Mouse (Mus musculus) yolk sac, embryonic 10.5 days (tissue): ENCODE measurements at regions not wholly inside any gene's neighbourhood (a gene's known extent, or its start where the extent isn't known, plus 50 kb on each side); places are given as distances from the start of the nearest gene placed in this dataset.

ENCODE experiments used
- DNase-seq: peaks from one replicate; pipeline ENCODE4 v3.0.0-alpha.2; 2017; ENCODE audit warnings: low spot score

DNA sequence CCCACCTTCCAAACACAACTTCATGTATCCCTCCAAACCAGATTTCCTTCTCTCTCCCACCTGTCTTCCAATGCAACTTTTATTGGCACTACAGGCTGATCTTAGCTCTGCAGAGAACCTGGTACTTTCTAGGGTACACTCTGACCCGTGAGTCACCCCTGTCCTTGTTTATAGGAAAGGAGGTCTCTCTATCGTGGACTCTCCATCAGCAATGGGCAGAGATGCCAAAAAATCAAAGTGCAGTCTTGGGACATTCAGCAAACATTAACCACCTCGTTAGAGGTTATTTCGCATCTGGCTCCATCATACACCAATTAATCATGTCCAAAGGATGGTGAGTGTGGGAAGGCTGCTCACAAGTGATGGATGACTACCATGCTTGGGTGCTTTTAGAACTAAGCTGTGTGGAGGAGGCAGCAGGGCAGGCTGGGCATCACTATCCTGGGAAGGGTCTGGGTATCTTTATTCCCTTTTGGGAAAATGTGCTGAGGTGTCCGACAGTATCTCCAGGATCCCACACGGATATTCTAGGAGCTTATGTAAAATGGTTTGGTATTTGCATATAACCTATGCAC lies 214.0 kb upstream of the Dynlrb2 start:
- no peak for DNase-seq

DNA sequence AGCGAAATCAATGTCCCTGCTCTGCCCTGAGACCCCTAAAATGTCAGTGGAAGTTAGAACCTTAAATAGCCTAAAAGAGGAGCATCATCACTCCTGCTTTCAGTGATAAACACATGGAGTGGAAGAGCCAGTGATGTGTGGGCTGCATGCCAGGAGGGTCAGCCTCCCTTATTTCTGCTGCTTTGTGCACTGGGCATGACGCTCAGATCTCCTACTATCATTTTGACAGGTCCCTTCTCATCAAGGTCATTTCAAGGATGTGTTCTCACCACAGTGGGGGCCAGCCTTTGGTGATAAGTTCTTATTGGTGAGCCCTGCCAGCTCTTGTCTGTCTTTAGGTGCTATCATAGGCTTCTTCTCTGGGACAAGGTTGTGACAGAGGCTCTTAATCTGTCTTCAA lies 215.5 kb upstream of the Dynlrb2 start:
- DNase-seq = no peak

GRCm38 (mm10) chr8:116283990-116284389 lies 220.8 kb upstream of the Dynlrb2 start:
- peak; percentile 69 for DNase-seq

- DNase-seq = peak; percentile 63
Observed at GRCm38 (mm10) chr8:116282341-116282740, 222.4 kb upstream of the Dynlrb2 start.

DNA sequence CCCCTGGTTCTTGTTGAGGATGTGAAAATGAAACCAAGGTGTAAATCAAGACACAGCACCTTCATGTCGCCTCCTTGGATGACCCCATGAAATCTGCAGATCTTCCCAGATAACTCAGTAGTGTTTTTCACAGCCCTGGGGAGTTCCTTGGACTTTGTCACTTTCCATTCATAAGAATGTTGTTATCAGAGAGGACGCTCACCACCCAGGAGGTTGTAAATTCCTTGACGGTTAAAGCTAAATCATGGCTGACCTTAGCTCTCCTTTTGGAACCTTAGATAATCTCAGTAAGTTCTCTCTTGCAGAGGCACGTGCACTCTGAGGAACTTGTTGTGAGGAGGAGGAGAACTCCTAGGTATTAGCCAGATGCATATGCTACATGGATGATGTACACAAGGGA lies 229.8 kb upstream of the Dynlrb2 start:
- DNase-seq = peak; percentile 78

GRCm38 (mm10) chr8:116271238-116271637 lies 233.5 kb upstream of the Dynlrb2 start:
- peak; percentile 63 for DNase-seq

DNA sequence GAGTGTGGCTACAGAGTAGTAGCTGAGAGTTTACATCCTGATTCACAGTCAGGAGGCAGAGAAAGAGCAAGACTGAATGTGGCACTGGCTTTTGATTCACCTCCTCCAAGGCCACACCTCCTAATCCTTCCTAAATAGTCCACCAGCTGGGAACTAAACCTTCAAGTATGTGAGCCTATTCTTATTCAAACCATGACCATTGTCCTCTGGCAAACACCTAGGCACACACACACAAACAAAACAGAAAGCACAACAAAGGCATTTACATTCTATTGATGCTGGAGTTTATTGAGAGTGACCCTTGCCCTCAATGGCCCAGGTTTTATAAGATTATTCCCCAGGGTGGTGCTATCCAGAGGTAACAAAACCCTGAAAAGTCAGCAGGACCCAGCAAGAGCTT lies 235.4 kb upstream of the Dynlrb2 start:
- DNase-seq = no peak

- DNase-seq = no peak
Observed at GRCm38 (mm10) chr8:116268685-116269084, 236.1 kb upstream of the Dynlrb2 start.

- no peak for DNase-seq
Observed at GRCm38 (mm10) chr8:116268161-116268560, 236.6 kb upstream of the Dynlrb2 start.

DNA sequence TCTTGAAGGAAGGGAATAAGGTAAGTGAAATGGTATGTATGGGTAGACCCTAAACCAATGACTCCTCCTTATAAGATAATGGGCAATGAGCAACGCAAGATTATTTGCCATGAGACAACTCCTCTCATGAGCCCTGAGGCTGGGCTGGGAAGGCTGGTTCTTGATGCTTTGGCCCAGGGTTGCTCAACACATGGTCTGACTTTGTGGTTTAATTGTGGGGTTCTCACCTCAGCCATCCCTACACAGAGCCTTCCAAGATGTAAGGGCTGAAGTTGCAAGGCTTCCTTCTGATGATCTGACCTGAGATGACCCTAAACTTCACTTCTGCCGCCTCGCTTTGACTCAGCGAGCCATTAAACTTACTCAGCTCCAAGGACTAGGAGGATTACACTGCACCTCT lies 237.8 kb upstream of the Dynlrb2 start:
- DNase-seq = no peak

GRCm38 (mm10) chr8:116265591-116265990 lies 239.2 kb upstream of the Dynlrb2 start:
- peak; percentile 64 for DNase-seq

DNA sequence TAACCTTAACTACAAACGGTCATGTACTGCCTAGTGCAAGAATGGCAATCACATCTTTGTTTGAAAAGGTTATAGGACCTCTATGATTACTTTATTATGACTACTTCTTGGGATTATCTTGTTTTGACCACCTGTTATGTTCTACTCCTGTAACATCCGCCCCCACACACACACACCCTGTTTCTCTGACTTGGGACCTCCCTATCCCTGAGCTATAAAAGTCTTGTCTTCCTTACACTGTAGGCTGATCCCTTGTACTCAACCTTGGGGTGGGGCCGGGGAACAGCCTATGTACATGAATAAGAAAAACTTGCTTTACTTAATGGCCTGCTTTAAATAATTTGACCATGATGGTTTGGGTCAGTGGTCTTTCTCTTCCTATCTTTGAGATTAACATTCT lies 240.7 kb upstream of the Dynlrb2 start:
- no peak for DNase-seq

GRCm38 (mm10) chr8:116261286-116261685 lies 243.5 kb upstream of the Dynlrb2 start:
- DNase-seq = no peak

GRCm38 (mm10) chr8:116255398-116255797 lies 249.4 kb upstream of the Dynlrb2 start:
- DNase-seq = no peak

DNA sequence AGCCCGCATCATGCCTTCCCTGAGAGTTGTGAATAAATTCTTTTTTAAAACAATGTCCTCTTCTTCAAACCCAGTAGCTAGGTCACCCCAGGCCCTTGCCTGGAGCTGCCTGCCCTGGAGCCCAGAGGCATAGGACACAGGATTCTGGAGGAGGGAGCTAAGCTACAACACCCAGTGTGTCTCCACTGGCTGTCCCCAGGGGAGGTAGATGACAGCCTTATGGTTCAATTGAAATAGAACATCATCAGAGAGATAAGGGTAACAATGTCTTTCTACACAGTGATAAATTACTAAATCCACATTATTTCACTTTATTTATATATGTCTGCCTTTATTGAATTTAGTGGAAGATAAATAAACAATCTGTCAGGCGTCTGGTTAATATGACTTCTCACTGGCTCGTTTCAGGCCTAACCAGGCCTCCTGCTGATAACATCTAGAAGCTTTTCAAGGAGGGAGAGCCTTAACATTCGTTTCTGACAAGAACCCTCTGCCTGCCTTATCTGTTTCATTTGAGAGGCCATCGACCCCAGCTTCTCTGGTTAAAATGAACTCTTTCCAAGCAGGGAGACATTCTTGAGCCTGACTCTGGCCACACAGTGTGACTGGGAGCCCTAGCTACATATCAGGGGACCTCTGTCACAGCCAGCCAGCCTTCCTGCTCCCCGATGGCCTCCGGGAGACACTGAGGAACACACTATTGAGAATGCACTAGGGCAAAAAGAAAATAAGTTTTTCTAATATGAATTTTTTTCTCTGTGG lies 252.1 kb upstream of the Dynlrb2 start:
- peak; percentile 37 for DNase-seq

- DNase-seq = no peak
Observed at GRCm38 (mm10) chr8:116248398-116248797, 256.4 kb upstream of the Dynlrb2 start.

GRCm38 (mm10) chr8:116243493-116243892 lies 261.3 kb upstream of the Dynlrb2 start:
- DNase-seq = no peak

DNA sequence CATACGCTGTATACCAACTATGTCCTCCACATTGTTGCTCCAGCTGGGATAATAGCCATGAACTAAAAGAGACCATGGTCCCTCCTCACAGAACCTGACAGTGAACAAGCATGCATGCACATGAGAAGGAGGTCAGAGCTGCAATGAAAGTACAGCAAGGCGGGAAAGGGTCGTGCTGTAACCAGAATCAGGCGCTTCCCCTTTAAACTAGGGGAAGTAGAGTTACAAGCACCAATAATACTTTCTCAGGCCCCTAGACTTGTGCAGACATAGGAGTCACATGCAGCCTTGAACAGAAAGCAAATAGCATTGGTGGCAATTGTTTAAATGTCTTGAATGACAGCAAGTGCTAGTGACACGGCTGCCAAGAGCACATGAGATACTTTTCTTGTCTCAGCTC lies 261.8 kb upstream of the Dynlrb2 start:
- DNase-seq = no peak

GRCm38 (mm10) chr8:116241987-116242242 lies 262.9 kb upstream of the Dynlrb2 start:
- DNase-seq = no peak

GRCm38 (mm10) chr8:116241146-116241986 lies 263.4 kb upstream of the Dynlrb2 start:
- DNase-seq = no peak

GRCm38 (mm10) chr8:116238670-116239069 lies 266.1 kb upstream of the Dynlrb2 start:
- no peak for DNase-seq

DNA sequence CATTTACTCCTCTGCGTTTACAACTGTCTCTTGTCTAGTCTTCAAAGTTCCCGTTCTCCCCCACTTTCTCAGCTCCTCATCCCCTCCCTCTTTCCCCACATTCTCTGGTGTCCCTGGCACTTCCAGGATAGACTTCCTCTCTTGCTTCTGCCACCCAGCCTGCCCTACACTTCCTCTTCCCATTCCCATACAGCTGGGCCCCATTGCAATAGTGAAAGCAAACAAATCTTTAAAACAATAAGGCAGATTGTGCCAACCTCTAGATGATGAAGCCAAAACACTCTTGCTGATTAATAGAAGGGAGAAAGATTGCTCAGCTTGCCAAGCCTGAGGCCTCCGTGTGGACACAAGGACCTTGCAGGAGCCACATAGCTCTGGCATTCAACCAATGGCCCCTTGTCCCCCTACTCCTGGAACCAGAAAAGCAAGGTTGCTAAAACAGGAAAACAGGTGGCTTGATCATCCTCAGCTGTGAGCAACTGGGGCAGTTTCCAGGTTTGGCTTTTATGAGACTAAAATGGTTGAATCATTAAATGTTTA lies 267.1 kb upstream of the Dynlrb2 start:
- no peak for DNase-seq

DNA sequence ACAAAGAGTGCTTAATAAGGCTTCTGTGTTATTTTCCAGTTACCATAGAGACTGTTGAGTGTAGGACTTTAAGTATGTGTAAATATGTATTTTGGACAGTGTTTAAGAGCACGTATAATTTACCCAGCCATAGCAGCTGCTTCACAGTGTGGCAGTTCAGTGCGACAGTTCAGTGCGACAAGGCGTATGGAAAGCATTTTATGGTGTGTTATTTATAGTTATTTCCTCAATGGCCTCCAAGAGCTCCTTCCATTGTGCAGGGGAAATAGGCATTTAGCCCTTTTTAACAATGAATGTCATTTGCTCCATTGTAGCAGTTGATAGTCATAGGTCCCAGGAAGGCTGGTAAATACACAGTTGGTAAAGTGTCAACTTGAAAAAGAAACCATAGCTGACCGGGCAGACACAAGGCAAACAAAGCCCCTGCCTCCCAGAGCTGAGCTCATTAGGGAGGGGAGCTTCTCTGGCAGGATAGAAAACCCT lies 275.1 kb upstream of the Dynlrb2 start:
- no peak for DNase-seq
